Mouse (Mus musculus) forelimb bud, embryonic 11.5 days (tissue): ENCODE data around the gene Asb13.

Experiments used
- DNase-seq: peaks from one replicate; pipeline ENCODE4 v3.0.0-alpha.2; 2012; ENCODE audit warnings: low read depth, low spot score

Asb13 gene

DNA sequence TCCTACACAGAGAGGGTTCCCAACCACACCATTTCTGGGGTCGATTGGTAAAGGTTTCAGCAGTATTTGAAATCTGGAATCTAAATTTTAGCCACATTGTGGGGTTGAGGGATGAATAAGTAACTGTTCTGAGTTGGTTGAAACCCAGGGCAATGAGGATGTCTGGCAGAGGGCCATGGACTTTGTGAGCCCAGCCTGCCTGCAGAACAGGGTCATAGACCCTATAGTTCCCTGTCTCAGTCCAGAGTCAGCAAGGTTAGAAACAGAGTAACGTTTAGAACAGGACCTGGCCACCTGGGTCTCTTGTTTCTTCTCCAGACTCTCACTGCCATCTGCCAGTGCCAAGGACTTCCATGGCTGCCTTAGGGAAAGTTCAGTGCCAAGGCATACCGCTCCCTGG, 30.4 kb downstream of the Asb13 start:
- DNase-seq: no peak

DNA sequence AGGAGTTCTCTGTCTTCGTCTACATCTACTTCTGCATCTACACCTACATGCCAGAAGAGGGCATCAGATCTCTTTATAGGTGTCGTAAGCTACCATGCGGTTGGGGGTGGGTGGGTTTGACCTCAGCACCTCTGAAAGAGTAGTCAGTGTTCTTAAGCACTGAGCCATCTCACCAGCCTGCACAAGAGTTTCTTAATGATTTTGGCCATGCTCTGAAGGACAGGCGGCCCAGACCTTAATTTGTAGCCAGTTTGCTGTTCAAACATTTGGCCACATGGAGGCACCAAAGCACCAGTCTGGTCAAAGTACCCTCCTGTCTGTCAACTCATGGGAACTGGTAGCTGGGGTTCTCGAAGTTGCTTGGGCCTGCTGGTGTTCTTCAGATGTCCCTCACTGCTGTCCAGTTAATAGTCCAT, 31.5 kb downstream of the Asb13 start:
- peak; percentile 86 for DNase-seq

DNA sequence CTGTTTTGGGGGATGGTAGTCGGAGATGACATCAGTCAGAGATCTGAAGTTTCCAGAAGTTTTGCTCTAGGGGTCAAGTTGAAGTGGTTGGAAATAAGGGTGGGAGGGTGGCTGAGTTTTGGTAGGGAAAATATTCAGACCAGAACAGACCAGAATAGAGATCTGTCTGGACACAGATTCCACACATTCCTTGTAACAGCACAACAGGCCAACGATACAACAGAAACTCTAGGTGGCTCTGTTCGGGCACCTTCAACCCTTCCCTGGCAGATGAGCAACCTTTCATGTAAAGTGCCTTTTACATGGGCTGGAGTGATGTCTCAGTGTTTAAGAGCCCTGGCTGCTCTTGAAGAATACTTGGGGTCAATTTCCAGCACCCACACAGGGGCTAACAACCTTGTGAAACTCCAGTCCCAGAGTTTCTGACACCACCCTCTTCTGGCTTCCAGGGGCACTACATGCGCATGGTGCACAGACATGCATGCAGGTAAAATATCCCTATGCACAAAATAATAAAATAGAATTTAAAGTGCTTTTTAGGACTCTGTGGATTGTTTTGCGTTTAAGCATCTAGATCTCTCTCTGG, 33.5 kb downstream of the Asb13 start:
- DNase-seq: no peak

DNA sequence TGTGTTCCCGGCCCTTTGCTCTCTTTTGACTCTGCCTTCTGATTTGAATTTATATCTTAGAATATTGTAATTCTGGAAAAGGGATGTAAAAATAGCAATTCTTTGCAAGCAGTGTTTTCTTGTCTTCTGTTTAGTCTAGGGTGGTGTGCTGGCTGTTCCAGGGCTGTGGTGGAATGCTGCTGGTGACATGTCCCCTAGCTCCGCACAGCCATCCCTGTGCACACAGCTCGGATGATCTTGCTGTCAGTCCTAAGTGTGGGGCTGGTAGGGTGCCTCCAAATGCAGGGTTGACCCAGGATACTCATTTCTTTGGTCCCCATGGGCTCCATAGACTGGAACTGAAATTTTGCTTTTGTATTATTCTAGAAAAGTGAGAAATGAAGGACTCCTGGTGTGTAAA, 34.2 kb downstream of the Asb13 start:
- no peak for DNase-seq

DNA sequence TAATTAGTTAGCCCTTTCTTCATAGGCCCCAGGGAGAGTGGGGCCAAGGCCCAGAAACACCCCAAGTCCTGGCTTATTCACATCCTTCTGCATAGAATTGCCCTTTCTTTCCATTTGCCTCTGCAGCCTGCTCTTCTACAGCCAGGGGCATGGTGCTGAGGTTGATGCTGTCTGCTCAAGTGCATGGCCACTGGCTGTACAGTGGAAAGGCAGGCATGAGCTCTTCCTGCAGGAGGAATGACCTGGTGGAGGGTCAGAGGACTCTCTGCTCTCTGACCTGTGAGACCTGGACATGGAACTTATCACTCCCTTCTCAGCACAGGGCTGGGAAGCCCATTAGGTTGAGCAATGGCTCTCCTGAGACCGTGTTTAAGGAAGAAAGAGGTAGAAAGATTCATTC, 35.8 kb downstream of the Asb13 start:
- no peak for DNase-seq

DNA sequence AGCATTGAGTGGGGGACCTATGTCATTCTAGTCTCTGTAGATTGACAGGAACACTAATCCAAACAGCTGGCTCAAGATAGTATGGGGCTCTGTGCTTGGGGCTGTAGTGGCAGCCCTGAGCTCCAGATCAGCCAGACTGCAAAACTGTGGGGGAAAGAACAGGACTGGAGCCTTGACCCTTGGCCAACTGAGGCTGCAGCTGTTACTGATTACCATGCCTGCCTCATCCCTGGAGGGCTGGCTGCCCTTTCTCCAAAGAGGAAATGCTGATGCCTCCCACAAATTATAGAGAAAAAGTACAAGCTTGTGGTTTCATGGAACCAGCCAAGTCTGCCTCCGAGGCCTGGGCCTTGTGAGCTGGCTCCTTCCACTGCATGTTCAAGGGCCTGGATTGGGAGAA, 36.2 kb downstream of the Asb13 start:
- DNase-seq: peak; percentile 35

DNA sequence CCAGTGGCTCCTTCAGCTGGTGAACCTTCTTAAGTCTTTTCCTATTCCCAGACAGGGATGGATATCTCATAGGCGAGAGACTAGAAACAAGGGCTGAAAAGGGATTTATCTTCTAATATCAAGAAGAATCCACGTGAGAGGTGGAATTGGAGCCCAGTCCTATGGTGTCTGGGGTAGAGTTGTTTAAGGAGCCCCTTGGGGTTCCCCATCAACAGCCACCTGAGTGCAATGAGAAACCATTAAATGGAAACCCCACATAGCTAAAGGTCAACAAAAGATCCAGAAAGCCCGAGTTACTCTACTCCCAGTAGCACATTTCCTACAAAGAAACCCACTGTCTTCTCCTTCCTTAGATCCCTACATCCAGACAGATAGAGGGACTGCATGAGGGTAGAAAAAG, 39.3 kb downstream of the Asb13 start:
- DNase-seq: no peak

DNA sequence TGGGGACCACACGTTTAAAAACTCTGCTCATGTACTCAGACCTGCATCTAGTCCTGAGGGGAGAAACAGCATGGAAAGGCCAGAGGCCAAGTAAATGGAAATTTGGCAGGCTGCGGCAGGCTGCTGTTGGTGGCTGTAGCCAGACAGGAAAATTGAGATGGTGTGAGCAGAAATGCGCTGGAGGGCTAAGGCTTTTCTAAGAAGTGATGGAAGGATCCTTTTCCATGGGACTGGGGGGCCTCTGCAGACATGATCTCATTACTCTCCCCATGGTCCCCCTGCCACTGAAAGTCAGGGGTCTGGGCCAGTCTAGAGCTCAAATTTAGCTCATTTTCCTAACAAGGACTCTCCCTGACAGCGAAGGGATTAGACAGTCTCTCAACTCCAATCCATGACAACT, 39.8 kb downstream of the Asb13 start:
- peak; percentile 23 for DNase-seq

DNA sequence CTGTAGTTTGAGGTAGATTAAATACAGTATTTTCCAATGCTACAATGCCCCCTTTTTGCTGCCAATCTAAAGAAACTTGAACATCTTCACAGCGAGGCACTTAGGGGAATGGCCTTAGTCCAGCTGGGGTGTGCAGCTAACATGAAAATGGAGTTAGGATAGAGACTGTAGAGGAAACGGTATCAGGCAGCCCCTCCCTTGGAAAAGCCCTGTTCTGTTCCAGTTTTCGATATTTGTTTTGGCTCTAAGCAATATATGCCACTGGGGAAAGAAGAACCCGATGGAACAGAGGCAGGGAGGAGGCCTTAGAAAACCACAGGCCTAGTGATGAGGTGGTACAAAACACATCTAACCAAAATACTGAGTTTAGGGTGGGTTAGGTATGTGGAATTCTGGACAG, 42.0 kb downstream of the Asb13 start:
- DNase-seq: no peak

DNA sequence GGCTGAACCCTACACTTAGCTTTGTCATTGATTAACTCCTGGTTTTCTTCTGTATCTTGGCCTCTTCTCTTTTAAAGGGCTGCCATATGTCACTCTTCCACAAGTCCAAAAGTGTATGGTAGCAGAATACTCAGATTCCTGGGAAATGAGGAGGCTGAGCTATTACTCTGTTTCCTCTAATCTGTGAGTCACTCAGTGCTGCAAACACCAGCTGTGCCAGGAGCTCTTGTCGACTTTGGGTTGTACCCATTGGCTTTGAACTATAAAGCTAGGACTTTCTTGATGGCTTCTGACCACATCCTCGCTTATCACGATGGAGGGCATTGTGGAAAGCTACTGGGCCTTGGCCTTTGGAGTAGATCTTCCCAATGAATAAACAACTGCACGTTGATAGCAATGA, 45.3 kb downstream of the Asb13 start:
- DNase-seq: no peak

DNA sequence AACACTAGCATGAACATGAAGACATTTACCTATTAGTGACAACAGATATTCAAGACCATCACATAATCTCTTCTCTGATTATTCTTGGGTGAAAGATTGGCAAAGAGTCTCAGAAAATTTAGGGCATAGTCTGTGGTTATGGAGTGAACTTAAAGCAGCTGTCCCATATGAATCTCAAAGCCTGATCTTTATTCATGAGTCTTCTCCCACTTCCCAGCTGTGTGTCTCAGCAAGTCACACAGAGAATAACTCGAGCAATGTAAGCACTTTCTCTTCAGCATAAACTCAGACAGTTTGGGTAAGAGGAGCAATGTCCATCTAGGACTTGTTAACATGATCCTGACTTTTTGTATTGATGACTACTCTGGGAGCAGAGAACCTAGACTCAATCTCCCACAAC, 52.5 kb downstream of the Asb13 start:
- no peak for DNase-seq

DNA sequence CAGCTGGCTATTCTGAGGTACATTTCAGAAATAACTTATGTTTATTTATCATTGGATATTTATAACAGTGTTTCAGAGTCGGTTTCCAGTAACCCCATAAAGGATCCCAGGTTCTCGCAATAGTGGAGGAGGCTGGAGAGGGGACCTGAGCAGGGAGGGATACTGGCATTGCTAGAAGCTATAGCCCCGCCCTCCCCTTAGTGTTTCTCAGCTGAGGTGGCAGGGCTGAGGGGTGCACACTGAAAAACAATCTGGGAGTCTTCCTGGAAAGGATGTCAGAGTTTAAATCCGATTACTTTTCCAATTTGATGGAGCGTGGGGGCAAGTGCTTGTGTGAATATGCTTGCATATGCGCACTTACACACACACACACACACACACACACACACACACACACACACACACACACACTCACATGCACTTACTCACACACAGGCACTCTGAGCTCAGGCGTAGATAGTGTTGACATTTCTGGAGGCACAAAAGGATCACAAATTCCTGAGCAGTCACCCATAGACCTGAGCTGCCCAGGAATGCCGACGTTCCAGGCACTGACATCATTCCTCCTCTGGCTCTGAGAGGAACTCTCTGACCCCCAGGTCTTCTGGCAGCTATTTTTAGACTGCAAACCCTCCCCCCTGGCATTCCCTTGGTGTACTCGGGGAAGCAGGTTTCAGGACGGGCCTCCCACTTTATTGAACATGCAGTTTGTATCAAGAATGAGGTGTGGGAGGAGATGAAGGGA, 60.9 kb downstream of the Asb13 start:
- peak; percentile 76 for DNase-seq

DNA sequence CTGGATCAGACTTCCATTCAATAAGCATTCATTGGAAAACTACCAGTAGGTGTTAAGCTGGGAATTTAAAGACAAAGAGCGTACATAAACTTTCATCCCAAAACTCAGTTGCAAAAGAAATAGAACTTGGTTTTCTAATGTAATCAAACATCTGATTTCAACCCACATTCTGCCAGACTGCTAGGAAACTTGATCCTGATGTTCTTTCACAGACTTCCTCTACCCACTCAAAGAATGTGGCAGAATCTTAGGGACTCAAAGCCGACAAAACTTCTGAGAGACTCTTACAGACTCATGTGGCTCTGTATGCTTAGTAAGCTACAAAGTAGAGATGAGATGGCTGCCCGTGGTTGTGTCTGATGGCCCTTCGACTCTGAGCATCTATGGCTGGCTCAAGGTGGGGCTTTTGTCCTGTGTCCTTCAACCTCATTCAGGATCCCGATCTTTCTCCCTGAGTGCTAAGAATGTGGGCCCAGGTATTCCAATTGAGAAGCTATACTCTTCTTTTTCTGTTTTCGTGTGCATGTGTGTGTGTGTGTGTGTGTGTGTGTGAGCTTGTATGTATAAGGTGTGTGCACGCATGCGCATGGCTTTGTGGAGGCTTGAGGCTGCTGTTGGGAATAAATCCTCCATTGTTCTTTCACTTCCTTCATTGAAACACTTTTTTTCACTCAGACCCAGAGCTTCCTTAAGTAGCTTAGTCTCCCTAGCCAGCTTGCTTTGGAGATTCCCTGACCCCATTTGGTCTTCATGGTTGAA, 63.3 kb downstream of the Asb13 start:
- DNase-seq: no peak

DNA sequence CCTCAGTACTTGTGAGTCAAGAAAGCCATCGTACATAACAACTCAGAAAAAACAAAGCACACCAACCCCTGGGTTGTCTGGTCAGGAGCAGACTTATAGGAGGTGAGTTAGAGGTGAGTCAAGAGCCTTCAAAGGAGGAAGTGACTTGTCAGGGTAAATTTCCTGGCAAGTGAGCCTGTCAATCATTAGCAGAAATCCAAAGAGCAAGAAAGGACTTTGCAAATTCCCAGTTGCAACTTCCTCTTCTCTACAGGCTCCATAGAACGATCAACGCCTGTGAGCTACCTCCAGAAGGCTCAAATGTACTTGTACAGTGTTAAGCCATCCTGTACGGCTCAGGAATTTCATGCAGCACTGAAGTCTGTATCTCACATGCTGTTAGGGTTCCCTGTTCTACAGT, 66.9 kb downstream of the Asb13 start:
- DNase-seq: no peak
